Mouse (Mus musculus) gastrocnemius, postnatal 25 days (tissue): Measurements from ENCODE around the gene Slirp. TPM values are rescaled to one million over a fixed set of nuclear protein-coding genes. Genes with fewer than 3 reads are reported as not detected.
"Not testable (repeated sequence)": the region's sequence is repeated elsewhere in the genome, so short reads cannot be mapped to it uniquely, and the experiment has no call there.

Experiments used
- DNase-seq: peaks from one replicate; pipeline ENCODE4 v3.0.0; 2022
- microRNA-seq, 2 experiments: library from miRNA; unstranded; fragments of <30 nt; microRNA quantifications; one replicate each; pipeline ENCODE4 v1.2.0; 2021; ENCODE audit warnings: borderline replicate concordance in 2 of 2
- total RNA-seq, 2 experiments: library from RNA; stranded (reverse); gene quantifications; 1 replicate in 1 of 2; 2 replicates in 1 of 2; pipeline ENCODE4 v1.2.3; 2021

The Slirp gene
- total RNA-seq, 2 experiments from 2014 or later: 135 to 140 TPM

DNA sequence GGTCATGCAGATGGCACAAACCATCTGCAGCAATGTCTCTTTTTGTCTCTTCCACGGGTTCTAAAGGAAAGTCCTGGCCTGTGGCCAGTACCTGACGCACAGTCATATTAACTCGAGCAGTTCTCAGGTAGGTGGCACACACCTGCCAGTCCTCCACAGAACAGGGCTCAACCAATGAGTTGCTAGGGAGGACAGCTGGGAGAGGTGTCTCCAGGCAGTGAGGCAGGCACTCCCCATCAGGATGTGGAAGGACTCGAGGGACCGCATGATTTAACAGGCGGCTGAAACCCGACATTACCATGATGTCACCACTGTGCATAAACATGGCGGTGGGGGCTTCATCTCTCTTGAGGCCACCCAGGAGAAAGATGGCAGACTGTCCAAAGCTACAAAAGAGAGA lies 14.8 kb upstream of the Slirp start:
- no peak for DNase-seq

DNA sequence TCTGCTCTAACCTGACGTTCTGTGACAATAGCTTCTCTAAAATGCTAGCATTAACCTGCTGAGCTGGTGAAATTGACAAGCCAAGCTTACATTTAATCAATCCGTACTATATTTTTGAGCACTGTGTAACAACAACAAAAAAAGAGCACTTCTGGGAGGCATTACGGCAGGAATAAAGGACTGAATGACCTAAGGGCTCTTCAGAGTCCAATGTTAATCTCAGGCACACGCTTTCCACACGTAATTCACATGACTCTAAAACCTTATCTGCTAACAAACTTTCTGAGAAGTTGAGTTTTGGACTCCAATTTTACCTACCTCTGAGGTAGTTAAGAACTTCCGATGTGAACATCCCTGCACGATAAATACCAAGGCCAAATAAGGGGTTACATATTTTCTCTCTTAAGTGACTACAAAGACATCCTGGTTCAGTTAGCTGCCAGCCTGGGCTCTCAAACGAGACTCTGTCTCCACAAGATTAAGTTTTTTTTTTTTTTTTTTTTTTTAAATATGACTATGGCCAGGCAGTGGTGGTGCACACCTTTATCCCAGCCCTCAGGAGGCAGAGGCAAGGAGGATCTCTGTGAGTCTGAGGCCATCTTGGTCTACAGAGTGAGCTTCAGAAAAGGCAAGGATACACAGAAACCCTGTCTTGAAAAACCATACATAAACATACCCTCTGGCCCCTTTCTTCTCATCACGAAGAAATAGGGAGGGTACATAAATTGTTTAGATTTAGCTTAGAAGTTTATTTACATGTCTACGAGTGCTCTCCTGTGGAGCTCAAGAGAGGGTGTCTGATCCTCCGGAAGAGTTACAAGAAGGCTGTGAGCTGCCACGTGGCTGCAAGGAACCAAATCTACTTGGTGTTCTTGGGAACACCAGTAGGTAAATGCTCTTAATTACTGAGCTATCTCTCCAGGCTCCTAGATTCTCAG lies 1.2 kb upstream of the Slirp start:
- no peak for DNase-seq

DNA sequence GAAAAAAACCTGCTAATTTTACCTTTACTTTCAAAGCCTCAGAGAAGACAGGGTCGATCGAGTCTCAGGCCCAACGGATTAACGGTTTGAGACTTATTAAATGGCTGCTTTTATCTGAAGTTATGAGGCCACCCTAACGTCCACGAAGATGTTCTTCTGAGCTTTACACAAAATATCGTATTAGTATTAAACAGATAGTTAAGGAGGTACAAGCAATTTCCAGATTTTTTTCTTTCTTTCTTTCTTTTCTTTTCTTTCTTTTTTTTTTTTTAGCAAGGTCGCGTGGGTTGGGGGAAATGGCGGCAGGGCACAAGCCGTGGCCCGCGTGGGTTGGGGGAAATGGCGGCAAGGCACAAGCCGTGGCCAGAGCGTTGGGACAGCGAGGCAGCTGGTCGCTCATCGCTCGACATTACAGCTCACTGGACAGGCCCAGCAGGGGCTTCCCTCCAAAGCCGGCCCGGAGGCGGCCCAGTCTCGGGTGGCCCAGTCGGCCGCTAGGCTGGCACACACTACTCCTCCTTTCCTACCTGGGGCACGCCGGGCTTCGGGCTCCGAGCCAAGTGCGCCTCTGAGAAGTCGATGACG lies 489 bp upstream of the Slirp start:
- no peak for DNase-seq

DNA sequence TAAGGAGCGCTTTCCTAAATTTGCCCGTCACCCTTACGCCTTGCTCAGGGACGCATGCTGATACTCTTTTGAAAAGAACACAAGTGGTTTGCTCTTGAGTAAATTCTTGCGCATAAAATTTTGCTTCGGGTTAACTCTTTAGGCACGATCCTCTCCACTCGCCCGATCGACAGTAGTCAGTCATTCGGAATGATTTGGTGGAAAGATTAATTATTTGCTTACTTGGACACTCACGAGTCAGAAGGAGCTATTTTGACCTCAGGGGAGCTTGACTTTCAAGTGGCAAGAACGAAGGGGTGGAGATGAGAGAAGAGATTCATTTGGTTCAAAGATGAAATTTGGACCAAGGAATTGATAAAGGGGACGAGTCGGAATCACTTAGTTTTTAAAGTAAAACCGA lies 515 bp downstream of the Slirp start:
- no peak for DNase-seq

DNA sequence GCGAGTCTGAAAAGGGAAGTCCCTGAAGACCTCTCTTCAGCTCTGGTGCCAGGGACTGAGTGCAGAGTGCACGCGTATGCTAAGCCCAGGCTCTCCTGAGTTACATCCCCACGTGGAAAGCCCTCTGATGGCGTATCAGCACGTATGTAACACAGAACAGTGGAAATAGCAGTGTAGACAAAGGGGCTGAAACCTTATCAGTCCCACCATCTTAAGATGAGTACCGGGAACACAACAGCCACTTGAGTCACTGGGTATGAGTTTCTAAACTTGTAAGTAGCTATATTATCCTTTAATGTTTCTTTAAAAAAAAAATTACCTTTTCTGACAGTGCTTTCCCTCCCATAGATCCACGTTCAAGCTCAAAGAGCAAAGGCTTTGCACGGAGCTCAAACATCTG lies 5.8 kb downstream of the Slirp start:
- no peak for DNase-seq

DNA sequence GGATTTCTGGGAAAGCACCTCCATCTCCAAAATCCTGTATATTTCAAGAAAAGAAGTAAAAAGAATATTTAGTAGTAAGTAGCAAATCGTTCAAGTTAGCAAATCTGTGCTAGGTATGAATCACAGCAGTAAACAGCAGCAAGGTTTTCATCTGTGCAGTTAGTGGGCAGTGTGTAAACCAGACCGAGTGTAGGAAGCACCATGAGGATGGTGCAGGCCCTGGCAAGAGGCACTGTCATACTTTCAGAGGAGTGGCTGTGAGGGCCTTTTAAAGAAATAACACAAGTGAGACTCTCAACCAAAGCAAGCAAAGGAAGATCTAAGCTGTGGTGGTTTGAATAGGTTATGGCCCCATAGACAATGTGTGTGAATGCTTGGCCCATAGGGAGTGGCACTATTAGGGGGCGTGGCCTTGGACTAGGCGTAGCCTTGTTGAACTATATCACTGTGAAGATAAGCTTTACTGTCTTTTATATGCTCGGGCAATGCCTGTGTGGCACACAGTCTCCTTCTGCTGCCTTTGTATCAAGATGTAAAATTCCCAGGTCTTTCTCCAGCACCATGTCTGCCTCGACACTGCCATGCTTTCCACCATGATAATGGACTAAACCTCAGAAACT lies 21.1 kb downstream of the Slirp start:
- no peak for DNase-seq

DNA sequence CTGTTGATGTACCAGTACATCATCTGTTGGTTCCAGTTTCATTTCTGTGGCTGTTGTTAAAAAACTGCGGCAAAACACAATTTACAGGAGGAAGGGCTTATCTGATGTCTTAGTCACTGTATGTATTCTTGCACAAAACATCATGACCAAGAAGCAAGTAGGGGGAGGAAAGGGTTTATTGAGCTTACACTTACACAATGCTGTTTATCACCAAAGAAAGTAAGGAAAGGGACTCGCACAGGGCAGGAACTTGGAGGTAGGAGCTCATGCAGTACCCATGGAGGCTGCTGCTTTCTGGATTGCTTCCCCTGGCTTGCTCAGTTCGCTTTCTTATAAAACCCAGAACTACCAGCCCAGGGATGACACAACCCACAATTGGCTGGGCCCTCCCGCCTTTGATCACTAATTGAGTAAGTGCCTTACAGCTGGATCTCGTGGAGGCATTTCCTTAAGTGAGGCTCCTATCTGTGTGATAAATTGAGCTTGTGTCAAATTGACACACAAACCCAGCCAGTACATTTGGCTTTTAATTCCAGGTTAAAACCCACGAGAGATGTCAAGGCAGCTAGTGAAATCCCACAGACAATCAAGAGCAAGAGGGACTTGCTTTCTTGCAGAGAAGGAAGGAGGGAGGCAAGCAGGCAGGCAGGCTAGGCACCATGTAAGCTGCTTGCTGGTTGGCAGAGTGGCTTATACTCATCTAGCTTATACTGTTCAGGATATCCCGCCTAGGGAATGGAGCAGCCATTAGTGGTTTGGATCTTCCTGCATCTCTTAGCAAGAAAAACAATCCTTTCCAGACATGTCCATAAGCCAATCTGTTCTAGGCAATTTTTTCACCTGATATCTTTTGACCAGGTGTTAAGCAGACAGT lies 26.8 kb downstream of the Slirp start:
- no peak for DNase-seq

DNA sequence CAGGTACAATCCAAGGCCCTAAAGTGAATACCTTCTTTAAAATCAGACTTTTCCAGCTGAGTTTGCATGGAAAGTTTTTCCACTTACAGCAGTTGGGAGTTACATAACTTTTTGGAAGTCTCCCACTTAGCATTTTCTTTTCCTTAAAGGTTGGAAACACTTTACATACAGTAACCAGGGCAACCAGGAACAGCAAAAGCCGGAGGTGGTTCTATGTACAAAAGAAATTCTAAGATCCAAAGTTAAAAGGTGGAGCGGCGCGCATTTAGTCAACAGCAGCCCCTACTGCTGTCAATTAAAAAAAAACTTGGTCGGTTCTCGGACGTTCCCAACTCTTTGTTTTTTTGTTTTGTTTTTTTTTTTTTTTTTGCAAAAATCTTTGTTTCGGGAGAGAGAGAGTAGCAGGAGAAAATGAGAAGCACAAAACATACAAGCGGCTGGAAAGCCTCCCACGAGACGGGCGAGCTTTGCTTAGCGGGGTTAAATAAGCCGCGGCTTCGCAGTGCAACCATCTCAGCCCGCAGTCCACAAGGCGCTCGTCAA lies 27.8 kb downstream of the Slirp start:
- no peak for DNase-seq

DNA sequence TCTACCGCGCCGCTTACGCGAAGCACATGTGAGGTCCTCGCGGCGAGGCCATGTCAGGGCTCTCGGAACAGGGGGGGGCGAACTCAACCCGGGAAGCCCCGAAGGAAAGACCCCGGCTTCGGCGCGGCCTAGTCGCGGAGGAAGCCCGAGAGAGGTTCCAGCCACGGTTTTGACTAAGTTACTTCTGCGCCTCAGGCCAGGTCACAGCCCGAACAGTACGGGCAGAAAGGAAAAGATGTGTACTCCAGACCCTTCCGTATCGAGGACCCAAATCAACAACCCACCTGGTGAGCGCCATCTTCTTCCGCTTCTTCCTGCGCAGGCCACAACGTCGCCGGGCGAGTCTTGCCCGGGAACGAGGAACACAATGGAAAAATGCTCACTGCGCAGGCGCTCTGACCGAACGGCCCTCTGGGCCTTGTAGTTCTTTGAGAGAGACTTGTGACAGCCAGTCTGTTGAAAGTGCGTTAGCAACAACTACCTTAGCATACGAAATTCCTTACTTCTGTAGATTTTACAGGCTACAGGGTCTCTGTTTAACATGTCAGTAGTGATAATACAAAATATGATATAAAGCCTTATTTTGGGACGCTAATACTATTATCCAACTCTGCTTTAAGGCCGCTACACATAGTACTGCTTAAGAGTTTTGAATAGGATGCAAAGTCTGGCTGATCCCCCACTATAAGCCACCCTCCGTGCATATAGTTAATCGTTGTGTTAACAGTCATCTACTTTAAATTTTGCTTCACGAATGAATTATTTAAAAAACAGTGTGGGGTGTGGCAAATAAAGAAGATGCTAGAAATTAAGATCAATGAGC lies 28.5 kb downstream of the Slirp start, which contains the start of gene Snw1:
Snw1 (minus strand) TSS at position 311 of the 823 bp plus-strand sequence.
- DNase-seq: peak; percentile 93

DNA sequence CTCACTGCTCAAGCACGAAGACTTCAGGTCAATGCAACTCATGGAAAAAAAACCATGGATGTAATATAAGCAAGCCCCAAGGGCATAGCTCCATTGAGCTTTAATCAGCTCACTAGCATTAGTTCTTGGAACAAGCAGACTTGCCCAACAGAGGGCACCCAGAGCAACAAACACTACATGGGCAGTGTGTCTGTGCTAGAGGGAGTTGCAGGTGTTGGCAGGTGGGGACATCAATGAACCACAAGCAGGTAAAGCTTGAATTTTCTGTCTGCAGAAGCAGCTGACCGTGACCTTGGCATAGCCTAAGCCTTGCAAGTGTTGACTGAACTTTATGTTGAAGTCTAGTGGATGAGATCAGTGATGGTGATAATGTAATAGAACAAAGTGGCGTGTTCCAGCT lies 31.1 kb downstream of the Slirp start:
- no peak for DNase-seq

DNA sequence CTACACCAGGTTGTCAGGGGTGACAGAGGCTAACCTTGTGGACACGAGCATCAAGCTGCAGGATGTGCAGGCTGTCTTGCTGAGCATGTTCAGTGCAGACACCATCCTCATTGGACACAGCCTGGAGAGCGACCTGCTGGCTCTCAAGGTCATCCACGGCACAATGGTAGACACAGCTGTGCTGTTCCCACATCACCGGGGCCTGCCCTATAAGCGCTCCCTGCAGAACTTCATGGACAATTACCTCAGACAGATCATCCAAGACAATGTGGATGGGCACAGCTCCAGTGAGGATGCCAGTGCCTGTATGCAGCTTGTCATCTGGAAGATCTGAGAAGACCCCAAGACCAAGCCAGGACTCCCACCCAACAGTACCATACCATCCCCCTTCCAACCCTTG lies 38.8 kb downstream of the Slirp start:
- not testable (repeated sequence) for DNase-seq

DNA sequence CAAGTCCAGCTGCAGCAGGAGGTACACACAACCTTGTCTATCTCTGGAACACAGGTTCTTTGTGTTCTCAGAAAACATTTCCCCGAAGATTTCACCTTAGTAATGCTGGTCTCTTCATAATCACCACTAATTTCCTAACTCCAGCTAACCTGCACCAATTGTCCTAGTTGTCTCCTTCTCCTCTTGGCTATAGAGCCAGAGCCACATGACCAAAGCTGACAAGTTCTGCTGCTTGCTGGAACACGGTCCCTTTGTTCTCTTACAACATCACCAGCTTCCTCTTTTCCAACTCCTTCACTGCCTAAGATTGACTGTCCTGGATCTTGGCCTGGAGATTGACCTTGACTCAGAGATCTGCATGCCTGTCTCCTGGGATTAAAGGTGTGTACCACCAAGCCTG lies 45.0 kb downstream of the Slirp start:
- not testable (repeated sequence) for DNase-seq

DNA sequence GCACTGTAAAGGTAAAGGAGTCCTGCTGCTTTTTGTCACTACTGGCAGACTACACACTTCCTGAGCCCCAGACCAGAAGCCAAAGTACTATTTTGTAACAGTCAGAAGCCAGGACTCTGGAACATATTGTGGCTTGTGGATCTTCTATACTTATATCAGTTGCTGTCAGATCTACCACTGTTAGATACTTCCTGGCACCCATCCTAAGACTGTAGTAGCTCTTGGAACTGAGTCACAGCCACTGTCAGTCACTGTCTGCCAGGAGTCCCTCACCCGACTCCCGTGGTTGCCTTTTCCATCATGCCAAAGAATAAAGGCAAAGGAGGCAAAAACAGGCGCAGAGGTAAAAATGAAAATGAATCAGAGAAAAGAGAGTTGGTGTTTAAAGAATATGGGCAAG lies 50.7 kb downstream of the Slirp start, which contains the start of gene Gm5788:
Gm5788 (plus strand) TSS at position 301 of the 400 bp plus-strand sequence.
- DNase-seq: not testable (repeated sequence)

Small RNA genes lying within 50 kb of the gene (microRNA-seq; reads per million reads assigned to microRNA genes)
- 31.7 to 71.5 reads per million in 2 experiments for gene Mir3068

Other genes with a start within 250 kb of the Slirp start
- not detected for gene Samd15, start 244.2 kb upstream of the Slirp start, total RNA-seq
- 1 to 10 TPM; 1.6 to 1.8 TPM for gene Tmed8, start 243.4 kb upstream of the Slirp start, total RNA-seq
- gene Noxred1, start 205.2 kb upstream of the Slirp start, total RNA-seq: under 1 TPM; 0.23 to 0.32 TPM
- gene Vipas39, start 177.6 kb upstream of the Slirp start, total RNA-seq: 10 to 100 TPM in 1 of 2 experiments, 1 to 10 TPM in 1; 8.0 to 10.2 TPM
- gene Ahsa1, start 177.4 kb upstream of the Slirp start, total RNA-seq: 100 to 1,000 TPM; 126 to 141 TPM
- not detected for gene Ism2, start 144.2 kb upstream of the Slirp start, total RNA-seq
- gene Sptlc2, start 55.5 kb upstream of the Slirp start, total RNA-seq: 10 to 100 TPM; 10.3 to 11.4 TPM
- gene Alkbh1, start 121 bp downstream of the Slirp start, total RNA-seq: 1 to 10 TPM; 4.2 to 5.1 TPM
- 10 to 100 TPM; 38.1 to 43.6 TPM for gene Snw1, start 28.4 kb downstream of the Slirp start, total RNA-seq
- not detected for gene Gm5788, start 50.8 kb downstream of the Slirp start, total RNA-seq
- gene Gm8300, start 70.4 kb downstream of the Slirp start, total RNA-seq: not detected
- gene Oog1, start 158.8 kb downstream of the Slirp start, total RNA-seq: not detected
- gene Gm4027, start 175.0 kb downstream of the Slirp start, total RNA-seq: not detected
- not detected for gene Gm16381, start 200.7 kb downstream of the Slirp start, total RNA-seq